Mouse (Mus musculus) embryo, embryonic 11.5 days (tissue): ENCODE results near the gene Rcan3.

ENCODE experiments used
- DNase-seq: peaks from one replicate; pipeline ENCODE4 v3.0.0-alpha.2; 2012; ENCODE audit warnings: low read depth, low spot score

Gene Rcan3

GRCm38 (mm10) chr4:135433443-135434394 lies at the start of gene Rcan3:
Gene Rcan3 (minus strand): TSS chr4:135433853.
- peak; percentile 77 for DNase-seq

GRCm38 (mm10) chr4:135480370-135480769 lies 46.7 kb upstream of the Rcan3 start:
- no peak for DNase-seq

- DNase-seq, result no peak
Observed at GRCm38 (mm10) chr4:135477851-135478250, 44.2 kb upstream of the Rcan3 start.

- DNase-seq, result no peak
Observed at GRCm38 (mm10) chr4:135463406-135463805, 29.8 kb upstream of the Rcan3 start.

GRCm38 (mm10) chr4:135453572-135453971 lies 19.9 kb upstream of the Rcan3 start:
- no peak for DNase-seq

GRCm38 (mm10) chr4:135453164-135453563 lies 19.5 kb upstream of the Rcan3 start:
- DNase-seq, result no peak

GRCm38 (mm10) chr4:135451360-135452015 lies 17.8 kb upstream of the Rcan3 start:
- DNase-seq, result no peak

- no peak for DNase-seq
Observed at GRCm38 (mm10) chr4:135442473-135442872, 8.8 kb upstream of the Rcan3 start.

GRCm38 (mm10) chr4:135439904-135440522 lies 6.4 kb upstream of the Rcan3 start:
- no peak for DNase-seq

GRCm38 (mm10) chr4:135439188-135439647 lies 5.6 kb upstream of the Rcan3 start:
- DNase-seq, result peak; percentile 61

- DNase-seq, result no peak
Observed at GRCm38 (mm10) chr4:135437924-135438323, 4.3 kb upstream of the Rcan3 start.

GRCm38 (mm10) chr4:135436291-135436690 lies 2.6 kb upstream of the Rcan3 start:
- DNase-seq, result no peak

GRCm38 (mm10) chr4:135434395-135434789 lies 739 bp upstream of the Rcan3 start:
- no peak for DNase-seq

- no peak for DNase-seq
Observed at GRCm38 (mm10) chr4:135433086-135433442, 589 bp downstream of the Rcan3 start.

- DNase-seq, result no peak
Observed at GRCm38 (mm10) chr4:135429990-135430760, 3.5 kb downstream of the Rcan3 start.

- no peak for DNase-seq
Observed at GRCm38 (mm10) chr4:135429383-135429782, 4.3 kb downstream of the Rcan3 start.

GRCm38 (mm10) chr4:135426587-135426986 lies 7.1 kb downstream of the Rcan3 start:
- DNase-seq, result no peak

GRCm38 (mm10) chr4:135425625-135426024 lies 8.0 kb downstream of the Rcan3 start:
- DNase-seq, result no peak

GRCm38 (mm10) chr4:135420961-135421360 lies 12.7 kb downstream of the Rcan3 start:
- DNase-seq, result no peak

- no peak for DNase-seq
Observed at GRCm38 (mm10) chr4:135420416-135420815, 13.2 kb downstream of the Rcan3 start.

- DNase-seq, result no peak
Observed at GRCm38 (mm10) chr4:135419996-135420395, 13.7 kb downstream of the Rcan3 start.
